8 mouse cellular contexts compared by ENCODE assay signal in the genomic region with DNA sequence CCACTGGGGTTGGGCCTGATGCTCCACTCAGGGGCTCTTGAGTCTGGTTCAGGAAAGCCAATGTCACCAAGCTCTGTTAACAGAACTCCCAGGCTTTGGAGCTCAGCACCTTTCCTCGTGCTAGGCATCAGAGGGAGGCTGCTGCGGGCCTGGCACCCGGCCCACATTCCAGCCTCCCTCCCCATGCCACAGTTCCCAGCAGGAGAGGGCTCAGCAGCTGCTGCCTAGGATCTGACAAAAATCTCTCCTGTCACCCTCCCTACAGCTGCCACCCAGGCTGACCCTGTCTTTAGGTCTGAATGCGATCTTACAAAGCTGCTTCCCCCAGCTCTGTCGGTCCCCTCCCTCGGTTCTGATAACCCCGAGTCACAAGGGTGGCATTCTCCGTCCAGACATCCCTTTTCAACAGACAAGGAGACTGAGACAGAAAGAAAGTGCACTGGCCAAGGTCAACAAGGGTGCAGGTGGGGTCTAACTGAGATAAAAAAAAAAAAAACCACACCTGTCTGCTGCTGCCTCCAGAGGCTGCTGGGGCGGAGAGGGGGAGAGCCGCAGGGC. TPM values are rescaled to one million over a fixed set of nuclear protein-coding genes. Genes with fewer than 3 reads are reported as not detected.
DNase-seq lines count a peak whose midpoint lies in the region; ATAC-seq and TF ChIP-seq lines count a peak whose summit lies in the region.

No protein-coding gene starts in this region.

- TF ChIP-seq CTCF in olfactory bulb, adult 2 months (IDR thresholded peaks at IDR 0.05; ENCODE audit: insufficient read depth, low read depth, low read length) = no peak

- no peak overlapping the region for H3K4me3 ChIP-seq in embryonic facial prominence, embryonic 11.5 days (ENCODE audit: low read depth, low read length)
- no peak overlapping the region for H3K4me3 ChIP-seq in embryonic facial prominence, embryonic 10.5 days
- H3K4me3 ChIP-seq in limb, embryonic 12.5 days (replicated peaks) = no peak overlapping the region
- H3K4me3 ChIP-seq in olfactory bulb, adult 2 months (ENCODE audit: insufficient read depth, low read depth, low read length) = no peak overlapping the region

- H3K36me3 ChIP-seq in embryonic facial prominence, embryonic 11.5 days (replicated peaks; ENCODE audit: control insufficient read depth, insufficient read depth, low read depth, low read length) = no peaks in the 10 kb centered on the region; the same call in 1 of the 2 replicates
- H3K36me3 ChIP-seq in embryonic facial prominence, embryonic 10.5 days (replicated peaks) = no peaks in the 10 kb centered on the region; the same call in none of the 2 replicates
- no peaks in the 10 kb centered on the region for H3K36me3 ChIP-seq in limb, embryonic 12.5 days

- 33% methylated on average over 9 of the region's 10 CpGs for WGBS in embryonic facial prominence, embryonic 11.5 days
- 31% methylated on average over 10 of the region's 10 CpGs for WGBS in embryonic facial prominence, embryonic 10.5 days
- 35% methylated on average over 10 of the region's 10 CpGs for WGBS in limb, embryonic 12.5 days
- WGBS in olfactory bulb, adult 2 months = 22% methylated on average over 10 of the region's 10 CpGs

- H3K9me3 ChIP-seq in embryonic facial prominence, embryonic 11.5 days (replicated peaks; ENCODE audit: control insufficient read depth, low read length) = no peaks in the 10 kb centered on the region
- no peaks in the 10 kb centered on the region for H3K9me3 ChIP-seq in embryonic facial prominence, embryonic 10.5 days
- H3K9me3 ChIP-seq in limb, embryonic 12.5 days = no peaks in the 10 kb centered on the region

- no peak for TF ChIP-seq POLR2A in olfactory bulb, adult 2 months (IDR thresholded peaks at IDR 0.05; ENCODE audit: insufficient read depth, low read depth, low read length)

- peaks cover 4% of the 10 kb centered on the region for H3K4me1 ChIP-seq in embryonic facial prominence, embryonic 11.5 days (ENCODE audit: control insufficient read depth, insufficient read depth, low read length)
- peaks cover 41% of the 10 kb centered on the region for H3K4me1 ChIP-seq in embryonic facial prominence, embryonic 10.5 days
- H3K4me1 ChIP-seq in limb, embryonic 12.5 days (replicated peaks) = peaks cover 29% of the 10 kb centered on the region
- peaks cover 68% of the 10 kb centered on the region for H3K4me1 ChIP-seq in olfactory bulb, adult 2 months (ENCODE audit: control insufficient read depth, insufficient read depth, low read length)

- H3K4me2 ChIP-seq in embryonic facial prominence, embryonic 11.5 days (ENCODE audit: low read depth, low read length) = no peak overlapping the region
- H3K4me2 ChIP-seq in limb, embryonic 12.5 days = no peak overlapping the region

- DNase-seq in embryonic facial prominence, embryonic 11.5 days (ENCODE audit: low spot score) = no peak
- DNase-seq in embryonic facial prominence, embryonic 10.5 days (ENCODE audit: low spot score) = no peak
- peak; percentile 93 for DNase-seq in Muller cell, postnatal 12 days (ENCODE audit: inconsistent ontology term)
- DNase-seq in heart, postnatal 14 days = peak; percentile 58 to 61
- no peak for DNase-seq in adipocyte (ENCODE audit: low spot score)

- H3K9ac ChIP-seq in embryonic facial prominence, embryonic 11.5 days (replicated peaks; ENCODE audit: low read length) = no peak overlapping the region; the same call in 1 of the 2 replicates
- no peak overlapping the region for H3K9ac ChIP-seq in limb, embryonic 12.5 days (replicated peaks)

- no peaks in the 10 kb centered on the region for H3K27me3 ChIP-seq in embryonic facial prominence, embryonic 11.5 days (ENCODE audit: control insufficient read depth, insufficient read depth, low read length)
- peaks cover 14% of the 10 kb centered on the region for H3K27me3 ChIP-seq in embryonic facial prominence, embryonic 10.5 days (replicated peaks; ENCODE audit: low read depth, poor library complexity, severe bottlenecking)
- H3K27me3 ChIP-seq in limb, embryonic 12.5 days = no peaks in the 10 kb centered on the region

- H3K27ac ChIP-seq in embryonic facial prominence, embryonic 11.5 days (replicated peaks; ENCODE audit: low read depth, low read length) = 0 out of 2 replicates have a peak overlapping the region, but pooled peaks have one; percentile 13
- H3K27ac ChIP-seq in embryonic facial prominence, embryonic 10.5 days (replicated peaks) = no peak overlapping the region
- peak overlapping the region; percentile 50; the same call in 1 of the 2 replicates for H3K27ac ChIP-seq in limb, embryonic 12.5 days
- H3K27ac ChIP-seq in olfactory bulb, adult 2 months (ENCODE audit: insufficient read depth, low read depth, low read length) = peak overlapping the region; percentile 60; the same call in 1 of the 2 replicates

- ATAC-seq in embryonic facial prominence, embryonic 11.5 days (replicated peaks; ENCODE audit: insufficient number of reproducible peaks, low FRiP score, low TSS enrichment, low read depth) = no peak
- ATAC-seq in limb, embryonic 12.5 days (ENCODE audit: insufficient number of reproducible peaks, insufficient read depth, low FRiP score, low TSS enrichment, low read depth) = 0 out of 2 replicates have a peak, but pooled peaks have one; percentile 11
- ATAC-seq in megakaryocyte-erythroid progenitor cell, adult 5-6 weeks (replicated peaks; ENCODE audit: low FRiP score, low TSS enrichment, poor library complexity, severe bottlenecking) = no peak

- intact Hi-C loops in heart, postnatal 14 days (cut with DNase I) = no loop called here

RNA-seq across cellular contexts. Expression of gene Efhd2, which starts 7.7 kb away (rescaled TPM):
- 18.2 and 19.1 TPM in 2 replicates for polyA plus RNA-seq in embryonic facial prominence, embryonic 11.5 days (2014; fragmentation: Nextera tagmentation; extraction: Ambion mirVana)
- polyA plus RNA-seq in embryonic facial prominence, embryonic 10.5 days (2016; fragmentation: Nextera tagmentation; extraction: Ambion mirVana) = 40.7 and 41.8 TPM in 2 replicates
- 10 to 100 TPM; 22.1 to 22.6 TPM for total RNA-seq in heart, postnatal 14 days (2021)
- polyA plus RNA-seq in limb, embryonic 12.5 days (2016; fragmentation: Nextera tagmentation; extraction: Ambion mirVana) = 48.4 and 48.7 TPM in 2 replicates
- not detected in 2 replicates for polyA plus RNA-seq in olfactory bulb, adult 2 months (2012; ENCODE audit: insufficient read depth, insufficient read length, low replicate concordance, missing spikeins)
- 22.7 and 43.7 TPM in 2 replicates for total RNA-seq in megakaryocyte-erythroid progenitor cell, adult 5-6 weeks (2014; fragmentation: Nextera tagmentation)
- 31.2 and 36.4 TPM in 2 replicates for total RNA-seq in megakaryocyte-erythroid progenitor cell, adult 5-6 weeks (2017)

RNA-seq across cellular contexts. Expression of gene Ctrc, which starts 20.9 kb away (rescaled TPM):
- not detected in 2 replicates for polyA plus RNA-seq in embryonic facial prominence, embryonic 11.5 days (2014; fragmentation: Nextera tagmentation; extraction: Ambion mirVana)
- polyA plus RNA-seq in embryonic facial prominence, embryonic 10.5 days (2016; fragmentation: Nextera tagmentation; extraction: Ambion mirVana) = not detected in 2 replicates
- not detected for total RNA-seq in heart, postnatal 14 days (2021)
- not detected in 2 replicates for polyA plus RNA-seq in limb, embryonic 12.5 days (2016; fragmentation: Nextera tagmentation; extraction: Ambion mirVana)
- not detected in 2 replicates for polyA plus RNA-seq in olfactory bulb, adult 2 months (2012; ENCODE audit: insufficient read depth, insufficient read length, low replicate concordance, missing spikeins)
- total RNA-seq in megakaryocyte-erythroid progenitor cell, adult 5-6 weeks (2014; fragmentation: Nextera tagmentation) = not detected in 2 replicates
- not detected in 2 replicates for total RNA-seq in megakaryocyte-erythroid progenitor cell, adult 5-6 weeks (2017)

RNA-seq across cellular contexts. Expression of gene Cela2a, which starts 41.1 kb away (rescaled TPM):
- polyA plus RNA-seq in embryonic facial prominence, embryonic 11.5 days (2014; fragmentation: Nextera tagmentation; extraction: Ambion mirVana) = not detected in 2 replicates
- not detected in 2 replicates for polyA plus RNA-seq in embryonic facial prominence, embryonic 10.5 days (2016; fragmentation: Nextera tagmentation; extraction: Ambion mirVana)
- total RNA-seq in heart, postnatal 14 days (2021) = not detected
- polyA plus RNA-seq in limb, embryonic 12.5 days (2016; fragmentation: Nextera tagmentation; extraction: Ambion mirVana) = not detected in 2 replicates
- polyA plus RNA-seq in olfactory bulb, adult 2 months (2012; ENCODE audit: insufficient read depth, insufficient read length, low replicate concordance, missing spikeins) = not detected in 2 replicates
- not detected in 2 replicates for total RNA-seq in megakaryocyte-erythroid progenitor cell, adult 5-6 weeks (2014; fragmentation: Nextera tagmentation)
- not detected in 2 replicates for total RNA-seq in megakaryocyte-erythroid progenitor cell, adult 5-6 weeks (2017)

Comparison
In these comparisons a context has a peak if more than half of its experiments do, and no peak if none do; other contexts are left out.
1. DNase-seq: peak in Muller cell, postnatal 12 days (single experiment) and heart, postnatal 14 days (2 of 2); none in embryonic facial prominence, embryonic 11.5 days (single experiment), embryonic facial prominence, embryonic 10.5 days (single experiment) and adipocyte (single experiment).